Mouse (Mus musculus) gastrocnemius, adult 18-20 months (tissue): ENCODE data around the gene Gm49721. TPM values are rescaled to one million over a fixed set of nuclear protein-coding genes. Genes with fewer than 3 reads are reported as not detected.
"Not testable (repeated sequence)": the region's sequence is repeated elsewhere in the genome, so short reads cannot be mapped to it uniquely, and the experiment has no call there.

Source experiments
- DNase-seq: peaks from one replicate; pipeline ENCODE4 v3.0.0; 2021; ENCODE audit warnings: low spot score
- total RNA-seq, 2 experiments: library from RNA; stranded (reverse); gene quantifications; 2 replicates each; pipeline ENCODE4 v1.2.3; 2021

Gene Gm49721
- total RNA-seq, 2 experiments from 2014 or later: 0.12 to 0.39 TPM

- DNase-seq: not testable (repeated sequence)
Measured at GRCm38 (mm10) chr17:6979380-6979779, 676 bp downstream of the Gm49721 start.

DNA sequence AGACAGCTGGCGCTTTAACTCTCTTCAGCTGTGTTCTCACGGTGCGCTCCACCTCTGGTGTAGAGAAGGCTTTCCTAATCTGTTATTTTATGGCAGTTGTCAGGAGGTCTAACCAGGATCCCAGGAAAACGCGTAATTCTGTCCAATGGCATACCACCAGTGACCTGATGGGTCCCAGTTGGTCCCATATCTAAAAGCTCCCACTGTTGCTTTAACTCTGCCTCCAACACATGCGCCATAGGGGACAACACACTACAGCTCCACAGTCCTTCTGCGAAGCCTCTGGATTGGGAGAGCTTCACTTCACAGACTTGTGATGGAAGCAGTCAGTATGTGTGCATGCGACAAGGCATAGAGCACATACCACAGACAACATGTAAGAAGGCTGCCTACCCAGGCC is 1.4 kb downstream of the Gm49721 start:
- DNase-seq: not testable (repeated sequence)

GRCm38 (mm10) chr17:6986118-6986517 is 7.4 kb downstream of the Gm49721 start:
- DNase-seq: not testable (repeated sequence)

GRCm38 (mm10) chr17:6995504-6995903 is 16.8 kb downstream of the Gm49721 start:
- DNase-seq: not testable (repeated sequence)

GRCm38 (mm10) chr17:6996826-6997225 is 18.1 kb downstream of the Gm49721 start:
- DNase-seq: not testable (repeated sequence)

- not testable (repeated sequence) for DNase-seq
Measured at GRCm38 (mm10) chr17:6997778-6998490, 19.2 kb downstream of the Gm49721 start.

DNA sequence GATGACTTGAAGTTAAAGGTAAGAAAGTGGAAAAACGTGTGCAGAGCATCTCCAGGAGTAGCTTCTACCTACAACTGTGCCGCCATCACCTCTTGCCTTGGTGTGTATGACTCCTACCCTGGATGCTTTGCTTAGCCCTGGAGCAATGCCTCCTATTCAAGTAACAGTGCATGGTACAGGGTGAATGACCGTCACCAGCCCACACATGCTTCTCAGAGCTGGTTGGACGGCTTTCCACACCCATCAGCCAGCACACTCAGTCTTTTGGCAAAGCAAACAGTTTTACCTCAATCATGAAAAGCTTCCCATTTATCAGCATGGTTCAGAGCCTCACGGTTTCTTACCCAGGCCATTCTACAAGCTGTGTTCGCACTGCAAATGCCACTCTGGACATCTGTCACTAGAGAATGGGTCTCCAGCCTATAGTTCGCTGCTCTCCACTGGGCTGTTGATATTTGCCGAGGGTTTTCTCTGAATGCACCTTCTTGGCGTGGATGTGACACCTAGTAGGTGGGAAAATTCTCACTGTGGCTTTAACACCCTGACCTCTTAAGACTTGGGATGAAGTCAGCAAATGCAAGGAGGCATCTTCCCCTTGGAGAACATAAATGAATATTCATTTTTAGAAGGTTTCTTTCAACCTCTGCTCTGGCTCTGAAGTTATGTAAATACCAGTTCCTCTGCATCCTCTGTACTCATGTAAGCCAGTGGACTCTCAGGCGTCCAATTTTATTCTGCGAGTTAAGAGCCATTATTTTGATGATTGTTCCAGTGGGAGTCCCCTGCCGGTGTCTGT is 23.3 kb downstream of the Gm49721 start:
- DNase-seq: not testable (repeated sequence)

DNA sequence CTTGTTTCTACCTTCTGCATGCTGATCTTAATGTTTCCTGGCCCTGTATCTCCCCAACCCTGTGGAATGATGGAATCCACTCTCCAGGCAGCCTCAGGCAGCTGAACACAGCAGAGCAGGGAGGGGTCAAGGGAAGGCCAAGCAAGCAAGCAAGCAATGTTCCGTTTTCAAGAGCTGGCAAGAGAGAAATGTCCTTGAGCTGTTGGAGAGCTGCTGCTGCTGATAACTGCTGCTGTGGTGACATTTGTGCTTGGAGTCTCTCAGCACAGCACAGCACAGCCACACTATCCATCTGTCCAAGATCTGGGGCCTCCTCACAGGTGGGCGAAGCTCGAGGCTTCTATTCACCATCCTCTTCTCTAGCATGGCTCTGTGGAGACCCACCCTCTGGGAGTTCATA is 24.7 kb downstream of the Gm49721 start:
- DNase-seq: not testable (repeated sequence)

DNA sequence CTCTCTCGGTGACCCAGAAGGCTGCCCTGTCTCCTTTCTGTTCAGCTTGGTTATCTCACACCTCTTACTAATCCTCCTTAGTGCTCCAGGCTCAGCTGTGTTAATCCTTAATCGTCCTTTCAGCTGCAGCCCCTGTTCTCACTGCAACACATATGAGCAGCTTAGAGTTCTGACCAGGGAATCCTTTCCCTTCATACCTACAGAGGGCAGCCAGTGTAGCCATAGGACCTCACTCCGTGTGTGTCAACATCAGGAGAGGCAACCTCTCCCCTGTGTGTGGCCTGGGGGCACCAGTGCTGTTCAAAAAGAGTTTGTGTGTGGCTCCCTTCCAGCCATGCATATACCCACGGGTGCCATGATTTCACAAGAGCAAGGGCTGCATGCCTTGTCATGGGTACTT is 26.9 kb downstream of the Gm49721 start:
- not testable (repeated sequence) for DNase-seq

- DNase-seq: not testable (repeated sequence)
Measured at GRCm38 (mm10) chr17:7008885-7009284, 30.2 kb downstream of the Gm49721 start.

DNA sequence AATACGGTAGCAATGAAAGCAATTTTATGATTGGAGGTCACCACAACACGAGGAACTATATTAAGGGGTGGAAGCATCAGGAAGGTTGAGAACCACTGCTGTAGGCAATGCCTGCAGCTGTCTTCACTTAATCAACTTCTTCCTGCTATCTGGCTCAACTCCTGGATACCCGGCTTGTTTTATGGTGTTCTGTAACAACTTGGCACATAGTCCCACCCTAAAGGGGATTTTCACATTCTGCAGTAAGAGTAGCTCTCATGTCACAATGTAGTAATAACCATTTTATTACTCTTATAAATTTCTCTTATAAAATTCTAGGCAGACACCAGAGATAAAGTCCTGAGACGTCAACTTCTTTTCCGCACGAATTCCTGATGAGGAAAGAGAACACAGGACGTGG is 30.7 kb downstream of the Gm49721 start:
- DNase-seq: not testable (repeated sequence)

- DNase-seq: not testable (repeated sequence)
Measured at GRCm38 (mm10) chr17:7009901-7010300, 31.2 kb downstream of the Gm49721 start.

DNA sequence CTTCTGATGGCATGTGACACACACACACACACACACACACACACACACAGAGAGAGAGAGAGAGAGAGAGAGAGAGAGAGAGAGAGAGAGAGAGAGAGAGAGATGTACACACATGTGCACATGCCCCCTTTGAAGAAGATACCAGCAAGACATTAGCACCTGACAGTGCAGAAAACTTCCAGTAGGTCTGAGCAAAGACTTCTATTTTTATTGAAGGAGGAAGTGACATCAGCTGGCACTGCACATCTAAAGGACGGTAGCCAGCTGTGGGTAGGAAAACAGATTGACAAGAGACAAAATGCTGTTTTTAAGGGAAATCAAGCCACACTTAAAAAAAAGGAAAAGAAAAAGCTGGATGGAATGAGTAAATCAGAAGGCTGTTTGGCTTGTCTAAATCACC is 35.5 kb downstream of the Gm49721 start:
- DNase-seq: not testable (repeated sequence)

GRCm38 (mm10) chr17:7025257-7025656 is 46.6 kb downstream of the Gm49721 start, which contains the start of gene Gm1604a:
Gm1604a (plus strand) TSS chr17:7025568.
- not testable (repeated sequence) for DNase-seq

DNA sequence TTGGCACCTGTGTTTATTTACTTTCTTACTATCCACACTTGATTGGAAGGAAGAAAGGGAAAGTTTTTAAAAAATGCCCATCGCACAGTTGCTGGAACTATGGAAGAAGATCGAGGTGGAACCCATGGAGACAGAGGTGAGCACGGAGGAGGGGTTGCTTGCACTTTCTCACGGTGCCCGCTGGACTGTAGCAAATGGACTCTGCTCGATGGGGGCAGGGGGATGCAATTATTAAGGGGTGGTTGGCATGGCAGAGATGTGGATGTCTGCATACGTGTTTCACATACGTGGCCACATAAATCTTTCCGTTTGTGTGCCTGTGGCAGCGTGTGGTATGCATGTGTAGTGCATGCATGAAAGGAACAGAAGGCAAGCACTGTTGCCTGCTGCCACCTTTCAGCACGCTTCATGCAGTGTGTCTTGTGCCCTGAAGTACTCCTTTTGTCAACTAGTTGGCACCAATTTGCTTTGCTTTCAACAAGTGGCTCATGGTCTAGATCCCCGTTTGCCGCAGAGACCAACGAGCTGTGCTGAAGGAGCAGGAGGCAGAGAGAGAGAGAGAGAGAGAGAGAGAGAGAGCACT is 47.2 kb downstream of the Gm49721 start:
- not testable (repeated sequence) for DNase-seq

DNA sequence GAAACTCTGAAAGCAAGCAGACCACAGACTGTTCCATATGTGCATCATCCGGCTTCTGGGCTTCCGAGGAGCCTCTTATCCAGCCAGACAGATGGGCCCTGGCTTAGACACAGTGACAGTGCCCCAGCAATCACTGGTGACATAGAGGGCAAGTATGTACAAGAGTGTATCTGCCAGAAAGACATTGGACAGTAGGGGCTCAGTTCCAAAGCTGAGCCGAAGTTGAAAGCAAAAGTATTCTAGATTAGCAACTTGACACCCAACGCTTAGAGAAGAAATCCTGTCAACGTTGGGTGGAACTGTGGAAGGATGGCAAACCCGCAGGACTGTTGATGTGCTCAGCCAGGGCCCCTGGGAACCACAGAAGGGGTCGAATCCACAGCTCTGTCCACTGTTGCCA is 51.5 kb downstream of the Gm49721 start:
- DNase-seq: not testable (repeated sequence)

GRCm38 (mm10) chr17:7030622-7031174 is 52.0 kb downstream of the Gm49721 start:
- not testable (repeated sequence) for DNase-seq

- DNase-seq: not testable (repeated sequence)
Measured at GRCm38 (mm10) chr17:7033192-7034166, 54.8 kb downstream of the Gm49721 start.

DNA sequence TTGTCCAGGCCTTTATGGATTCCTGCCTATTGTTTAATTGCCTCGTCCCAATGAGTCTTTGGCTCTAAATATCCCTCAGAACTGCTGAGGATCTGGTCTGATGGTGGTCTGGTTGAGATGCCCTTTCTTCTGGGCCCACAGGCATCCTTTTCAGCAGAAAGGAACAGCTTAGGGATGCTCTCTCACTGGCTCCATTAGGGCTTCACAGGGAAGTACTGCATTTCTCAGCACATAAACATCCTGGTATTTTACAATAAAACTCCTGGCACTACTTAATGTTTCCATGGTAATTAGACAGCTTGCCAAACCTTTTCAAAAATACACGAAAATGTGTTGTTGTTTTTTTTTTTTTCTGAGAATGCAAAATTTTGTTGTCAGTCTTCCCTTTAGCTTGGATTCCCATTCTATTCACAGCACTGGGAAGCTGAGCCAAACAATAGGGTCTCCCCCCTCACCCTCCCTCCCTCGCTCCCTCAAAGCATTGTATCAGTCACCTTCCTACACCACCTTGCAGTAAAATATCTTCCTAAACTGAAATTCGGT is 90.4 kb downstream of the Gm49721 start:
- DNase-seq: not testable (repeated sequence)

GRCm38 (mm10) chr17:7069561-7070240 is 91.0 kb downstream of the Gm49721 start:
- not testable (repeated sequence) for DNase-seq
